Mouse (Mus musculus): Measurements from ENCODE around the gene Ak2. TPM values are rescaled to one million over a fixed set of nuclear protein-coding genes. Genes with fewer than 3 reads are reported as not detected.

The Ak2 gene
- total and polyA plus RNA-seq, 3 experiments, result 330 to 366 TPM; not detected in 1

DNA sequence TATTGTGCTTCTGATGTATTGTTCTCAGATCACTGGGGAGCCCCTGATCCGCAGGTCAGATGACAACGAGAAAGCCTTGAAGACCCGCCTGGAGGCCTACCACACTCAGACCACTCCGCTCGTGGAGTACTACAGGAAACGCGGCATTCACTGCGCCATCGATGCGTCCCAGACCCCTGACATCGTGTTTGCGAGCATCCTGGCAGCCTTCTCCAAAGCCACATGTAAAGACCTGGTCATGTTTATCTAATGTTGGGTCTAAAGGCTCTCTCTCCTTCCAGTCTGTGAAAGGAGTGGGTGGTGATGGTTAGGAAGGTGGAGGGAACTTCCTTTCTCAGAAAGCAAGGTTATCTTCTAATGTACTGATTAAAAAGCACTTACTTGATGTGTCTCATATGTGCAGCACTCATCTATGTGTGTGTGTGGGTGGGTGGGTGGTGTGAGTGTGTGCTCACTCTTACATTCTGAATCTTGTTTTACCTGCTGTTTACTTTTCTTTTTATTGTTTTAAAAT is 16.3 kb downstream of the Ak2 start:
- Histone ChIP-seq H3K27ac (ENCODE audit: control insufficient read depth, low read depth, low read length) (peak overlapping the region; percentile 85), H3K79me2 (ENCODE audit: control insufficient read depth, insufficient read depth, low read length, poor library complexity) (0 out of 2 replicates have a peak, but pooled peaks cover 2% of the 10 kb centered on the region), H3K27me3 (ENCODE audit: control insufficient read depth in 1 of 2, insufficient read depth in 2 of 2, low read length in 2 of 2) (no peaks in the 10 kb centered on the region), H3K9ac (ENCODE audit: control insufficient read depth, low read depth, low read length, poor library complexity, severe bottlenecking) (no peak overlapping the region), H3K4me1 (ENCODE audit: control insufficient read depth in 1 of 2, insufficient read depth in 2 of 2, low read length in 2 of 2) (peaks cover 21 to 52% of the 10 kb centered on the region in 2 experiments), H3K9me3 (replicated peaks; ENCODE audit: insufficient read depth, low read length) (no peaks in the 10 kb centered on the region), H3K4me3 (ENCODE audit: control insufficient read depth in 1 of 2, insufficient read depth in 1 of 2, low read depth in 2 of 2, low read length in 2 of 2) (no peak overlapping the region), H3K36me3 (ENCODE audit: control insufficient read depth in 1 of 2, insufficient read depth in 2 of 2, low read length in 2 of 2) (peaks cover 28 to 57% of the 10 kb centered on the region in 2 experiments)
- DNase-seq (ENCODE audit: low read depth, low spot score), result peak; percentile 46
- TF ChIP-seq MYC (IDR thresholded peaks at IDR 0.05; ENCODE audit: low read depth, low read length) (0 out of 2 replicates have a peak, but pooled peaks have one; percentile 48), TAL1 (IDR thresholded peaks at IDR 0.05; ENCODE audit: low read length) (no peak), POLR2A (IDR thresholded peaks at IDR 0.05; ENCODE audit: control insufficient read depth in 1 of 2, insufficient read depth in 1 of 2, low read depth in 1 of 2, low read length in 2 of 2, poor library complexity in 1 of 2) (no peak), KAT2A (conservative IDR thresholded peaks at IDR 0.05; ENCODE audit: low read depth, low read length) (no peak), ETS1 (IDR thresholded peaks at IDR 0.05; ENCODE audit: low read depth, low read length) (0 out of 2 replicates have a peak, but pooled peaks have one; percentile 12), MXI1 (IDR thresholded peaks at IDR 0.05; ENCODE audit: low read depth, low read length) (no peak), MEF2A (IDR thresholded peaks at IDR 0.05; ENCODE audit: extremely low read depth, insufficient replicate concordance, low read depth, low read length, poor library complexity, severe bottlenecking) (no peak), EP300 (IDR thresholded peaks at IDR 0.05; ENCODE audit: low read depth in 1 of 2, low read length in 2 of 2) (peak in 1 of 2 experiments; percentile 58; a peak in 3 of 4 replicates), RCOR1 (IDR thresholded peaks at IDR 0.05; ENCODE audit: low read depth, low read length) (peak; percentile 64; the same call in 1 of the 2 replicates), ZMIZ1 (IDR thresholded peaks at IDR 0.05; ENCODE audit: low read depth, low read length) (no peak), SIN3A (IDR thresholded peaks at IDR 0.05; ENCODE audit: low read length) (no peak; the same call in 1 of the 2 replicates), GATA1 (IDR thresholded peaks at IDR 0.05; ENCODE audit: low read depth, low read length) (peak; percentile 35; the same call in 1 of the 2 replicates), MAX (IDR thresholded peaks at IDR 0.05; ENCODE audit: low read length) (0 out of 2 replicates have a peak, but pooled peaks have one; percentile 18), GABPA (IDR thresholded peaks at IDR 0.05; ENCODE audit: low read depth, low read length) (no peak)

DNA sequence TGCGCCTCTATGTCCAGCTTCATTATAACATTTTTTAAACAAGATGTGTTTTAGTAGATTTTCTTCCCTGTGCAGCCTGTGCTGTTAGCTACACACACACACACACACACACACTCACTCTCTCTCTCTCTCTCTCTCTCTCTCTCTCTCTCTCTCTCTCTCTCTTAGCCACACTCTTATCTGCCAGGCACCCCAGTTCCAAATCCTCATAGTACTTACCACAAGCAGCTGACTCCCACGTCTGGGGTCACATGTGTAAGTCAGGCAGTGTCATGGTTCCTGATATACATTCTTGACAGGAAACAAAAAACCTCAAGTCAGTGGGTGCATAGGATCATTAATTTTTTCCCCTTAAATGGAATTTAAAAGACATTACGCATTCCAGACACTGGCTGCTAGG is 16.9 kb downstream of the Ak2 start:
- H3K79me2 ChIP-seq (ENCODE audit: control insufficient read depth, insufficient read depth, low read length, poor library complexity), result 0 out of 2 replicates have a peak, but pooled peaks cover 2% of the 10 kb centered on the region
- H3K9ac ChIP-seq (ENCODE audit: control insufficient read depth, low read depth, low read length, poor library complexity, severe bottlenecking), result peak overlapping the region; percentile 21; the same call in 1 of the 2 replicates
- H3K9me3 ChIP-seq (replicated peaks; ENCODE audit: insufficient read depth, low read length), result no peaks in the 10 kb centered on the region
- peak overlapping the region; percentile 88 for H3K27ac ChIP-seq (ENCODE audit: control insufficient read depth, low read depth, low read length)
- no peaks in the 10 kb centered on the region for H3K27me3 ChIP-seq (ENCODE audit: control insufficient read depth in 1 of 2, insufficient read depth in 2 of 2, low read length in 2 of 2)
- peak; percentile 88 for DNase-seq (ENCODE audit: low read depth, low spot score)
- H3K4me1 ChIP-seq (ENCODE audit: control insufficient read depth in 1 of 2, insufficient read depth in 2 of 2, low read length in 2 of 2), result peaks cover 21 to 52% of the 10 kb centered on the region in 2 experiments
- H3K36me3 ChIP-seq (ENCODE audit: control insufficient read depth in 1 of 2, insufficient read depth in 2 of 2, low read length in 2 of 2), result peaks cover 28 to 57% of the 10 kb centered on the region in 2 experiments
- no peak overlapping the region for H3K4me3 ChIP-seq (ENCODE audit: control insufficient read depth in 1 of 2, insufficient read depth in 1 of 2, low read depth in 2 of 2, low read length in 2 of 2)
- TF ChIP-seq ZNF384 (IDR thresholded peaks at IDR 0.05; ENCODE audit: low read depth, low read length), result peak; percentile 79
- peak; percentile 90 for TF ChIP-seq USF1 (IDR thresholded peaks at IDR 0.05; ENCODE audit: low read depth, low read length)
- no peak for TF ChIP-seq CTCF (IDR thresholded peaks at IDR 0.05 in 2 of 3, conservative IDR thresholded peaks at IDR 0.05 in 1 of 3; ENCODE audit: control insufficient read depth in 1 of 3, insufficient read depth in 1 of 3, low read depth in 2 of 3, low read length in 3 of 3, poor library complexity in 1 of 3, severe bottlenecking in 1 of 3)
- peak; percentile 90 for TF ChIP-seq BHLHE40 (IDR thresholded peaks at IDR 0.05; ENCODE audit: borderline replicate concordance, low read depth, low read length)
- peak; percentile 24; the same call in 1 of the 2 replicates for TF ChIP-seq CHD2 (IDR thresholded peaks at IDR 0.05; ENCODE audit: low read length)
- TF ChIP-seq ETS1 (IDR thresholded peaks at IDR 0.05; ENCODE audit: low read depth, low read length), result peak; percentile 100
- TF ChIP-seq MEF2A (IDR thresholded peaks at IDR 0.05; ENCODE audit: extremely low read depth, insufficient replicate concordance, low read depth, low read length, poor library complexity, severe bottlenecking), result no peak
- TF ChIP-seq MXI1 (IDR thresholded peaks at IDR 0.05; ENCODE audit: low read depth, low read length), result peak; percentile 95
- TF ChIP-seq POLR2A (IDR thresholded peaks at IDR 0.05; ENCODE audit: control insufficient read depth in 1 of 2, insufficient read depth in 1 of 2, low read depth in 1 of 2, low read length in 2 of 2, poor library complexity in 1 of 2), result no peak
- no peak for TF ChIP-seq NRF1 (IDR thresholded peaks at IDR 0.05; ENCODE audit: insufficient read depth, low read depth, low read length, poor library complexity, severe bottlenecking)
- TF ChIP-seq MAX (IDR thresholded peaks at IDR 0.05; ENCODE audit: low read length), result peak; percentile 72
- TF ChIP-seq HCFC1 (IDR thresholded peaks at IDR 0.05; ENCODE audit: low read depth, low read length), result peak; percentile 67
- peak; percentile 99 for TF ChIP-seq JUND (IDR thresholded peaks at IDR 0.05; ENCODE audit: low read depth, low read length)
- peak; percentile 72 for TF ChIP-seq TAL1 (IDR thresholded peaks at IDR 0.05; ENCODE audit: low read length)
- TF ChIP-seq EP300 (IDR thresholded peaks at IDR 0.05; ENCODE audit: low read depth in 1 of 2, low read length in 2 of 2), result peak; percentile 87 to 91
- no peak for TF ChIP-seq E2F4 (IDR thresholded peaks at IDR 0.05; ENCODE audit: borderline replicate concordance, low read depth, low read length)
- TF ChIP-seq RCOR1 (IDR thresholded peaks at IDR 0.05; ENCODE audit: low read depth, low read length), result peak; percentile 87
- no peak for TF ChIP-seq NELFE (IDR thresholded peaks at IDR 0.05; ENCODE audit: low read depth, low read length)
- peak in 1 of 2 experiments; percentile 62; a peak in 1 of 4 replicates for TF ChIP-seq USF2 (IDR thresholded peaks at IDR 0.05; ENCODE audit: borderline replicate concordance in 1 of 2, insufficient read depth in 1 of 2, low read depth in 1 of 2, low read length in 2 of 2)
- no peak for TF ChIP-seq POLR2AphosphoS5 (IDR thresholded peaks at IDR 0.05; ENCODE audit: borderline replicate concordance, low read depth, low read length)
- TF ChIP-seq SIN3A (IDR thresholded peaks at IDR 0.05; ENCODE audit: low read length), result peak; percentile 98
- TF ChIP-seq SMC3 (IDR thresholded peaks at IDR 0.05; ENCODE audit: low read depth, low read length), result peak; percentile 15; the same call in 1 of the 2 replicates
- TF ChIP-seq MYC (IDR thresholded peaks at IDR 0.05; ENCODE audit: low read depth, low read length), result no peak

Data from MEL (cell line).